ENCODE assay signal across 8 mouse cellular contexts in the genomic region with DNA sequence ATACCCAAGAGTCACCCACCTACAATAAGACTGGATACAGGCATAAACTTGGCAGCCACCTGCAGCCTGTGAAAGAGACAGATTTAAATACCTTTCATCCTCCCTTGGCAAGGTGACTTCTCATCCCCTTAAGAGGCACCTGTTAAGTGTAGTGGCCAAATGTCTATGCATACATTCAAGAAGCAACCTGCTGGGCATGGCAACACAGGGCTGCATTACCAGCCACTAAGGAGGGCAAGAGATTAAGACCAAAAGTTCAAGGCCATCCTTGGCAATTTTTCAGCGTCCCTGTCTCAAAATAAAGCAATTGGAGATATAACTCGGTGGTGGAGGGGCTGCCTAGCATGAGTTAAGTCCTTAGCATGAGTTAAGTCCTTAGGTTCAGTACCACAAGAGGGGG. TPM values are rescaled to one million over a fixed set of nuclear protein-coding genes. Genes with fewer than 3 reads are reported as not detected.
A peak's percentile ranks its signal among the peaks of the same experiment; 100 is the strongest.
DNase-seq lines count a peak whose midpoint lies in the region; ATAC-seq and TF ChIP-seq lines count a peak whose summit lies in the region.
"Had no signal": no experiment of that assay in that cellular context is flagged by ENCODE, and none has a peak within 500 bp of the region (broad histone marks: within the 10 kb centered on the region; RNA-seq: fewer than 3 reads in every experiment).

No protein-coding gene starts in this region.

- no peak for TF ChIP-seq POLR2A in lung, adult 2 months (IDR thresholded peaks at IDR 0.05; ENCODE audit: borderline replicate concordance, extremely low read depth, low read depth, low read length)

- TF ChIP-seq CTCF in lung, adult 2 months (IDR thresholded peaks at IDR 0.05; ENCODE audit: insufficient read depth, low read length) = no peak

- no peak overlapping the region for H3K27ac ChIP-seq in lung, embryonic 15.5 days
- no peak overlapping the region for H3K27ac ChIP-seq in forebrain, embryonic 12.5 days
- no peak overlapping the region for H3K27ac ChIP-seq in limb, embryonic 13.5 days
- H3K27ac ChIP-seq in stomach, embryonic 14.5 days (ENCODE audit: low read length) = no peak overlapping the region

- no peak for ATAC-seq in lung, embryonic 15.5 days (ENCODE audit: borderline replicate concordance, extremely low read depth, low FRiP score, low TSS enrichment)
- no peak for ATAC-seq in forebrain, embryonic 12.5 days (ENCODE audit: low FRiP score)
- no peak for ATAC-seq in limb, embryonic 13.5 days (ENCODE audit: low FRiP score, low read depth)
- no peak for ATAC-seq in stomach, embryonic 14.5 days (ENCODE audit: insufficient number of reproducible peaks, insufficient read depth, low FRiP score, low read depth)

- H3K27me3 ChIP-seq in lung, embryonic 15.5 days = no peaks in the 10 kb centered on the region
- no peaks in the 10 kb centered on the region for H3K27me3 ChIP-seq in forebrain, embryonic 12.5 days
- no peaks in the 10 kb centered on the region for H3K27me3 ChIP-seq in limb, embryonic 13.5 days
- H3K27me3 ChIP-seq in stomach, embryonic 14.5 days (ENCODE audit: control insufficient read depth, insufficient read depth, low read length) = no peaks in the 10 kb centered on the region

- H3K4me2 ChIP-seq in lung, embryonic 15.5 days = peak overlapping the region; percentile 70
- H3K4me2 ChIP-seq in forebrain, embryonic 12.5 days = peak overlapping the region; percentile 97
- peak overlapping the region; percentile 99 for H3K4me2 ChIP-seq in limb, embryonic 13.5 days (replicated peaks)
- H3K4me2 ChIP-seq in stomach, embryonic 14.5 days (replicated peaks; ENCODE audit: low read depth, low read length) = peak overlapping the region; percentile 94

- DNase-seq in lung, adult 2 months = no peak
- DNase-seq in urinary bladder, postnatal 14 days (ENCODE audit: low spot score) = no peak
- DNase-seq in embryo, embryonic 9.5 days (ENCODE audit: extremely low spot score) = no peak
- DNase-seq: kidney, postnatal 4 days had no signal

- 13% methylated on average over 2 of the region's 2 CpGs for WGBS in lung, embryonic 15.5 days
- WGBS in lung, adult 2 months = 22% methylated on average over 2 of the region's 2 CpGs
- 18% methylated on average over 2 of the region's 2 CpGs for WGBS in forebrain, embryonic 12.5 days
- 11% methylated on average over 2 of the region's 2 CpGs for WGBS in limb, embryonic 13.5 days
- 16% methylated on average over 2 of the region's 2 CpGs for whole genome bisulfite sequencing in stomach, embryonic 14.5 days

- peak overlapping the region; percentile 54 for H3K9ac ChIP-seq in lung, embryonic 15.5 days
- H3K9ac ChIP-seq in forebrain, embryonic 12.5 days = peak overlapping the region; percentile 85
- H3K9ac ChIP-seq in limb, embryonic 13.5 days = peak overlapping the region; percentile 91
- peak overlapping the region; percentile 73 for H3K9ac ChIP-seq in stomach, embryonic 14.5 days (replicated peaks; ENCODE audit: low read depth, low read length)

- peaks cover 57% of the 10 kb centered on the region for H3K36me3 ChIP-seq in lung, embryonic 15.5 days
- H3K36me3 ChIP-seq in forebrain, embryonic 12.5 days (replicated peaks) = peaks cover 68% of the 10 kb centered on the region
- peaks cover 71% of the 10 kb centered on the region for H3K36me3 ChIP-seq in limb, embryonic 13.5 days
- peaks cover 51% of the 10 kb centered on the region for H3K36me3 ChIP-seq in stomach, embryonic 14.5 days (ENCODE audit: control insufficient read depth, insufficient read depth, low read length)

- peak overlapping the region; percentile 69 for H3K4me3 ChIP-seq in lung, embryonic 15.5 days
- no peak overlapping the region for H3K4me3 ChIP-seq in lung, adult 2 months (replicated peaks; ENCODE audit: extremely low read depth, low read depth, low read length)
- H3K4me3 ChIP-seq in forebrain, embryonic 12.5 days (replicated peaks) = peak overlapping the region; percentile 79
- peak overlapping the region; percentile 85 for H3K4me3 ChIP-seq in limb, embryonic 13.5 days
- H3K4me3 ChIP-seq in stomach, embryonic 14.5 days (ENCODE audit: low read depth, low read length) = peak overlapping the region; percentile 77

- H3K4me1 ChIP-seq in lung, embryonic 15.5 days = peaks cover 20% of the 10 kb centered on the region
- H3K4me1 ChIP-seq in lung, adult 2 months (ENCODE audit: control insufficient read depth, insufficient read depth, low read length) = no peaks in the 10 kb centered on the region; the same call in 1 of the 2 replicates
- peaks cover 23% of the 10 kb centered on the region for H3K4me1 ChIP-seq in forebrain, embryonic 12.5 days
- H3K4me1 ChIP-seq in limb, embryonic 13.5 days = peaks cover 20% of the 10 kb centered on the region
- H3K4me1 ChIP-seq in stomach, embryonic 14.5 days (ENCODE audit: control insufficient read depth, insufficient read depth, low read length) = peaks cover 17% of the 10 kb centered on the region

- H3K9me3 ChIP-seq in lung, embryonic 15.5 days = no peaks in the 10 kb centered on the region
- H3K9me3 ChIP-seq in forebrain, embryonic 12.5 days = no peaks in the 10 kb centered on the region
- H3K9me3 ChIP-seq in limb, embryonic 13.5 days = no peaks in the 10 kb centered on the region
- no peaks in the 10 kb centered on the region for H3K9me3 ChIP-seq in stomach, embryonic 14.5 days (ENCODE audit: control insufficient read depth, low read depth, low read length)

RNA-seq across cellular contexts. Expression of gene Ftsj3, which starts 1.1 kb away (rescaled TPM):
- 50.2 and 54.1 TPM in 2 replicates for polyA plus RNA-seq in lung, embryonic 15.5 days (2015; fragmentation: Nextera tagmentation; extraction: Ambion mirVana)
- polyA plus RNA-seq in lung, adult 2 months (2012; rRNA removed) = 7.0 and 10.0 TPM in 2 replicates
- polyA plus RNA-seq in forebrain, embryonic 12.5 days (2016; fragmentation: Nextera tagmentation; extraction: Ambion mirVana) = 63.0 and 69.1 TPM in 2 replicates
- 56.4 and 58.5 TPM in 2 replicates for polyA plus RNA-seq in limb, embryonic 13.5 days (2015; fragmentation: Nextera tagmentation; extraction: Ambion mirVana)
- 50.2 and 54.3 TPM in 2 replicates for polyA plus RNA-seq in stomach, embryonic 14.5 days (2014; fragmentation: Nextera tagmentation; extraction: Ambion mirVana)

RNA-seq across cellular contexts. Expression of gene Psmc5, which starts 1.2 kb away (rescaled TPM):
- polyA plus RNA-seq in lung, embryonic 15.5 days (2015; fragmentation: Nextera tagmentation; extraction: Ambion mirVana) = 271 and 275 TPM in 2 replicates
- polyA plus RNA-seq in lung, adult 2 months (2012; rRNA removed) = 28.4 and 50.0 TPM in 2 replicates
- 334 and 335 TPM in 2 replicates for polyA plus RNA-seq in forebrain, embryonic 12.5 days (2016; fragmentation: Nextera tagmentation; extraction: Ambion mirVana)
- 320 and 338 TPM in 2 replicates for polyA plus RNA-seq in limb, embryonic 13.5 days (2015; fragmentation: Nextera tagmentation; extraction: Ambion mirVana)
- 241 and 254 TPM in 2 replicates for polyA plus RNA-seq in stomach, embryonic 14.5 days (2014; fragmentation: Nextera tagmentation; extraction: Ambion mirVana)

RNA-seq across cellular contexts. Expression of gene Smarcd2, which starts 18.0 kb away (rescaled TPM):
- 79.1 and 81.6 TPM in 2 replicates for polyA plus RNA-seq in lung, embryonic 15.5 days (2015; fragmentation: Nextera tagmentation; extraction: Ambion mirVana)
- 107 and 125 TPM in 2 replicates for polyA plus RNA-seq in lung, adult 2 months (2012; rRNA removed)
- polyA plus RNA-seq in forebrain, embryonic 12.5 days (2016; fragmentation: Nextera tagmentation; extraction: Ambion mirVana) = 26.1 and 26.5 TPM in 2 replicates
- 82.6 and 82.7 TPM in 2 replicates for polyA plus RNA-seq in limb, embryonic 13.5 days (2015; fragmentation: Nextera tagmentation; extraction: Ambion mirVana)
- polyA plus RNA-seq in stomach, embryonic 14.5 days (2014; fragmentation: Nextera tagmentation; extraction: Ambion mirVana) = 82.8 and 86.2 TPM in 2 replicates

RNA-seq across cellular contexts. Expression of gene Tcam1, which starts 21.7 kb away (rescaled TPM):
- 0.23 and 0.24 TPM in 2 replicates for polyA plus RNA-seq in lung, embryonic 15.5 days (2015; fragmentation: Nextera tagmentation; extraction: Ambion mirVana)
- polyA plus RNA-seq in lung, adult 2 months (2012; rRNA removed) = 0.05 and 0.06 TPM in 2 replicates
- polyA plus RNA-seq in forebrain, embryonic 12.5 days (2016; fragmentation: Nextera tagmentation; extraction: Ambion mirVana) = 0.33 and 0.34 TPM in 2 replicates
- 0.34 and 0.43 TPM in 2 replicates for polyA plus RNA-seq in limb, embryonic 13.5 days (2015; fragmentation: Nextera tagmentation; extraction: Ambion mirVana)
- polyA plus RNA-seq in stomach, embryonic 14.5 days (2014; fragmentation: Nextera tagmentation; extraction: Ambion mirVana) = 0.07 and 0.41 TPM in 2 replicates

RNA-seq across cellular contexts. Expression of gene Ddx42, which starts 38.0 kb away (rescaled TPM):
- polyA plus RNA-seq in lung, embryonic 15.5 days (2015; fragmentation: Nextera tagmentation; extraction: Ambion mirVana) = 69.8 and 72.7 TPM in 2 replicates
- polyA plus RNA-seq in lung, adult 2 months (2012; rRNA removed) = 8.8 and 13.3 TPM in 2 replicates
- polyA plus RNA-seq in forebrain, embryonic 12.5 days (2016; fragmentation: Nextera tagmentation; extraction: Ambion mirVana) = 122 and 129 TPM in 2 replicates
- 88.5 and 91.4 TPM in 2 replicates for polyA plus RNA-seq in limb, embryonic 13.5 days (2015; fragmentation: Nextera tagmentation; extraction: Ambion mirVana)
- 67.9 TPM in 2 replicates for polyA plus RNA-seq in stomach, embryonic 14.5 days (2014; fragmentation: Nextera tagmentation; extraction: Ambion mirVana)
